Mouse (Mus musculus): ENCODE data around the gene Tenm2. TPM values are rescaled to one million over a fixed set of nuclear protein-coding genes. Genes with fewer than 3 reads are reported as not detected.

Gene Tenm2
- total RNA-seq, 2 experiments from 2014 or later = 0.07 TPM

GRCm38 (mm10) chr11:36309317-36309716 is 926.4 kb downstream of the Tenm2 start:
- DNase-seq = no peak
- intact Hi-C loops (cut with DNase I) = no loop called here

- DNase-seq = no peak
- intact Hi-C loops (cut with DNase I) = no loop called here
Measured at GRCm38 (mm10) chr11:36307276-36307675, 928.5 kb downstream of the Tenm2 start.

- DNase-seq = no peak
- intact Hi-C loops (cut with DNase I) = no loop called here
Measured at GRCm38 (mm10) chr11:36305348-36305950, 930.3 kb downstream of the Tenm2 start.

DNA sequence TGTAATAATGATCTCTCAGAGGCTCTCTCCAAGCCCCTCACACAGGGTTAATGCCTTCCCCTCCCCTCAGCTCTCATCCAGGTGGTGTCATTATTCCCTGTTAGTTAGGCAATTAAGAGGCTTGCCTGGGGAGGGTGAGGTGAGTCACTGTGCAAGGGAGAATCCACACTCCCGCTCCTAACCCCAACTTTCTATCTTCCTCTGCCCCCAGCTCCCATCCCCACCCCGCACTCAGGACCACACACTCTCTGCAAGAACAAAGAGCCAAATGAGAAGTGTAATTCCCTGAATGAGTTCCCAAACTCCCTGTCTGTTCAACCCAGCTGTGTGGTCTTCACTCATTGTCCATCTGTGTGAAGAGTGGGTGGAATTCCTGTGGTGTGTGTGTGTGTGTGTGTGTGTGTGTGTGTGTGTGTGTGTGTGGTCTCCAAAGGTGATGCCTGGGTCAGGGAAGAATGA is 932.8 kb downstream of the Tenm2 start:
- intact Hi-C loops (cut with DNase I) = no loop called here

GRCm38 (mm10) chr11:36302096-36302495 is 933.7 kb downstream of the Tenm2 start:
- intact Hi-C loops (cut with DNase I) = no loop called here
- DNase-seq = peak; percentile 20 to 28

More for the DNA sequence above, 932.8 kb downstream of the Tenm2 start:
- no peak for DNase-seq

GRCm38 (mm10) chr11:36296568-36296967 is 939.2 kb downstream of the Tenm2 start:
- DNase-seq = no peak
- intact Hi-C loops (cut with DNase I) = no loop called here

- intact Hi-C loops (cut with DNase I) = no loop called here
- no peak for DNase-seq
Measured at GRCm38 (mm10) chr11:36292206-36292605, 943.6 kb downstream of the Tenm2 start.

- intact Hi-C loops (cut with DNase I) = no loop called here
Measured at GRCm38 (mm10) chr11:36286246-36286645, 949.5 kb downstream of the Tenm2 start.

GRCm38 (mm10) chr11:36280533-36280932 is 955.2 kb downstream of the Tenm2 start:
- no peak for DNase-seq
- intact Hi-C loops (cut with DNase I) = no loop called here

More at GRCm38 (mm10) chr11:36286246-36286645, 949.5 kb downstream of the Tenm2 start:
- no peak for DNase-seq

DNA sequence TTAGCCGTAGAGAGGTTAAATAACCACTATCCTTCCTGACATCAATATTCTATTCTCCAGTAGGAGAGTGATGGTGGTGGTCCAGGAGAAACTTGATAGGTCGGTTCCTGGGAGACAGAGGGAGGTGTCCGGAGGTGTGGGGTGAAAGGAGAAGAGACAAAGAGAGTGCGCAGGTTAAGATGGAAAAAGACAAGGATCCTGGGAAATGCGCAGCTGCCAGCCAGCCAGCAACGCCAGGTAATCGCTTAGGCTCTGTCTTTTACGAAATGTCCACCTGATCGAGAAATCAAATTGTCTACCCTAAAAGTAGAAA is 957.9 kb downstream of the Tenm2 start:
- DNase-seq = no peak
- intact Hi-C loops (cut with DNase I) = no loop called here

DNA sequence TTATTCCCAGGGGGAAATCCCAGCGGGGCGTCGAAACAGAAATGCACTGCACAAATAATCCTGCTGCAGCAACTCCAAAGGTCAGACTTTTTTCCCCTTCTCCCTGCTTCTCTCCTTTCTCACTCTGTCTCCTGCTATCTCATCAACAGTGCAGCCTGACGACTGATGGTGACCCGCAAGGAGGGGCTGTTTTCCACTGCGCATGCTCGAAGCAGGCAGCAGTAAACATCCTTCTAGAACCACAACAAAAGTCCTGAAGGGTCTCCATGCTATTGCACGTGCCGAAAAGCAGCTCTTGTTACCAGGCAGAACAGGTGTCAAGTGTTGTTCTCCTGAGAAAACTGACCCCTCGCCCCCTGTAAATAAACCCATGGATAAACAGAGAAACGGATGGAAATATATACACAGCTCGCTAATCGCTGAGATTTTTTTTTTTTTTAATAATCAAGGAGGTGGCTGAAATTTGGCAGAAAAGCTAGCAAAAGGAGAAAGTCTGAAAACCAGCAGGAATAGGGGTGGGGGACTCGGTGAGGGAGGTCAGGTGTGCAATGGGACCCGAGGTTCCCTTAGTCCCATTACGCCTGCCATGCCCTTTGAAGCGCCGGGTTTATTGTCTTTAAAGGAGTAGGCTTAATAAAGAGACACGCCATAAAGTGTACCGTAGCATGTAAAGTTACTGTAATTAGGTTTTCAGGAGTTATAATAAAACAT is 958.4 kb downstream of the Tenm2 start:
- intact Hi-C loops (cut with DNase I) = no loop called here
- DNase-seq = no peak

- intact Hi-C loops (cut with DNase I) = no loop called here
- DNase-seq = no peak
Measured at GRCm38 (mm10) chr11:36276015-36276414, 959.7 kb downstream of the Tenm2 start.

GRCm38 (mm10) chr11:36272149-36272548 is 963.6 kb downstream of the Tenm2 start:
- DNase-seq = no peak

GRCm38 (mm10) chr11:36269945-36270344 is 965.8 kb downstream of the Tenm2 start:
- no peak for DNase-seq
- intact Hi-C loops (cut with DNase I) = no loop called here

More at GRCm38 (mm10) chr11:36272149-36272548, 963.6 kb downstream of the Tenm2 start:
- intact Hi-C loops (cut with DNase I) = no loop called here

DNA sequence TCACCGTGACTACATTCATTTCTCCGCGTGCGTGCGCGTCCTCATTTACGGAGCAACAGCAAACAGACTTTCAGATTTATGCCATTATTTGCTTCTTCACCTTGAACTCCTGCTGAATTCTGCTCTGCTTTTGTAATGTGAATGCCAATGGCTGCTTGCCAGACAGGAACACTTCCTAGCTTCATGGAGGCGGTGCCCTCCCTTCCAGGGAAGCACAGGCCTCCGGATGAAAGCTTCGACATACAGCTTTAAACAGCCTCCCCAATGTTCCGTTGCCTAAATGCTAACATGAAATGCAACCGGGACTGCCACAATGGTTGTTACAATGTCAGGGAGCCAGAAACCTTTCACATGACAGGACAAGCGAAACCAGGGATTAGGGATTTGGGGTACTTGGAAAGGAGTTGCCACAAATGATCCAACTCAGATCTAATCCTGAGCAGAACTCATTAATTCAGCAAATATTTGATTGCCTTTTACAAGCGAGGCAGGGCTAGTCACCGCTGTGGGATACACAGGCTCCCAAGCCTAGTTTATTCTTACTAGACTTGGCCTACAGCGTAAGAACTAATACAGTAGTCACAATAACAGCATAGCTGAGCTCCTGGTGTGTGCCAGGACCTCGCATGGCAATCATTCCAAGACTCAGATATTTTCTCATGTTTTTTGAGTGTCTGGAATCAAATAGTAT is 970.8 kb downstream of the Tenm2 start:
- intact Hi-C loops (cut with DNase I) = no loop called here
- no peak for DNase-seq

DNA sequence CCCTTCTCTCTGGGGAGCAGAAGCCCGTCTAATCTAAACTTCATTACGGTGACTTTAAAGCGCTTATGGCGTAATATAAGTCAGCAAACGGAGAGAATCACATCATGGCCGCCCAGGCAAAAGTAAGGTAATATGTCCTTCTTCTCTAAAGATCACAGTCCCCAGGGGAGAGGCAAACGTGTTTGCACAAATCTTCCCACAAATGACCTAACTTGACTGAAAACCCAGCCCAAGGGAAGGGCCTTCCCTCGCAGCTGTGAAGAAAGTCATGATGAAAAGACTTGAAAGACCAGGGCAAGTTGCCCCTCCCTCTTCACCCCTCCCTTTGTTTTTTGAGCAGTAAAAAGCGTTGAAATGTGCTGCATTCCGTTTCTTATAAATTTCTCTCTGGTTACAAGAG is 971.9 kb downstream of the Tenm2 start:
- intact Hi-C loops (cut with DNase I) = no loop called here
- no peak for DNase-seq

- no peak for DNase-seq
- intact Hi-C loops (cut with DNase I) = no loop called here
Measured at GRCm38 (mm10) chr11:36257187-36257586, 978.6 kb downstream of the Tenm2 start.

DNA sequence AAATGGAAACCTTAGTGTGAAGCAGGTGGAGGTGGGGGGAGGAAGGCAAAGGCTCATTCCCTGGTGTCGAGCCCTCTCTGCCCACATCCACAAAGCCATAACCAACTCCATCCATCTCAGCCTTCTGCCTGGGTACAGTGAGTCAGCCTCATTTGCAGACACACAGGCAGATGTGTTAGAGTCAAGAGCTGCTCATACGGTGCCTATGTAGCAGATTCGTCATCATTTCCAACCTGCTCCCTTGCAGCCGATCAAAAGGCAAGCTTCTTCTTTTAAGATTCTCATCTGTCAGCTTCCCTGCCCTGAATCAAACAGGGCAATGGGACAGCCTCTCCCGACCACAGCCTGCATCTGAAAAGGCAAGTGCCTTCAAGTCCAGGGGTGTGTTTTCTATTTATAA is 979.0 kb downstream of the Tenm2 start:
- intact Hi-C loops (cut with DNase I) = no loop called here
- DNase-seq = no peak

DNA sequence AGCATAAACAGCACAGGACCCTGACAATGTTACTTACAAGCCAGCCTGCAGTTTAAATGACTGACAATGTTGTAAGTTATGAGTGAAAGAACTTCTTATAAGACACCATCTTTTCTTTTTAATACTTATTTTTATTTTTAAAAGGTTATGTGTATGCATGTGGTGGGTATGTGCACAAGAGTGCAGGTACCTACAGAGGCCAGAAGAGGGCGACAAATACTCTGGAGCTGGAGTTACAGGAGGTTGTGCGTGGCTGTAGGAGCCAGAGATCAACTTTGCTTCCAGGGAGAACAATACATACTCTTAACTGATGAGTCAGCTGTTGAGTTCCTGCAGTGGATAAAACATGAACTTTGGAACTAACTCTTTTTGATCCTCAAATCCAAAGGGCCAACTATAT is 981.7 kb downstream of the Tenm2 start:
- DNase-seq = no peak
- intact Hi-C loops (cut with DNase I) = no loop called here

DNA sequence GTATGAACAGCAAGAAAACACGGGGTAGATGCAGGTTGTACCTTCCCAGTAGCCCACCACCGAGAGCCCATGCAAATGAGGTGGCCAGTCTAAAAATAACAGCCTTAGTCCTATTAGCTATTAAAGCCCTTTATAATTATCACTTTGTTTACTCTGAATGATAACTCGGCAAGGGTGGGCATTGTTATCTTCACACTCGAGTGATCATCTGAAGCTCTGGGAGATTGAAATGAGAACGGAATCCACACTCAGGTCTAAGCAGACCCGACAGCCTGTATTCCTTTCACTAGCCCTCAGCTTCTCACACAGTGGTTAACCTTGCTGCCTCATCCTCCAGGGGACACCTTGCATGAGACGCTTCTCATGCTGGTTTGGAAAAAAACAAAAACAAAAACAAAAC is 985.7 kb downstream of the Tenm2 start:
- intact Hi-C loops (cut with DNase I) = no loop called here
- DNase-seq = no peak

GRCm38 (mm10) chr11:36246152-36246551 is 989.6 kb downstream of the Tenm2 start:
- intact Hi-C loops (cut with DNase I) = loop anchor here (2.0 kb wide), 1 partner anchor 281 kb away; no protein-coding TSS in a partner anchor
- peak in 1 of 2 experiments; percentile 7 for DNase-seq

DNA sequence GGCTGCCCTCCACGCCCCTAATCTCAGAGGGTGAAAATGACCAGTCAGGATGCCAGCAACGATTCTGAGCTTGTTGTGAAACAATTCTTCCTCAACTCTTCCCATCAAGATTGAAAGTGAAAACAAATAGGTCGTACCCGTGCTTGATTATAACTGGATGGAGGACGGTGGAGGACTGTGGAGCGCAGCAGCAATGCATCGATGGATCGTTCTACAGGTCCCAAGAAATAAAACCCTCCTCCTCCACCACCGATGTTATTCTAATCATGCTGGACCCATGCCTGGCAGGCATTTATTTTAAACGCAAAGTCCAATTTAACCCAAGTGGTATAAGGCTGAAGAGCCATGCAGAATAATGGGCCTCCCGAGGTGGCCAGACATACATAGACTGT is 991.3 kb downstream of the Tenm2 start:
- intact Hi-C loops (cut with DNase I) = no loop called here
- DNase-seq = no peak
